Comparison of ENCODE assay signal across 28 mouse cellular contexts in the genomic region with DNA sequence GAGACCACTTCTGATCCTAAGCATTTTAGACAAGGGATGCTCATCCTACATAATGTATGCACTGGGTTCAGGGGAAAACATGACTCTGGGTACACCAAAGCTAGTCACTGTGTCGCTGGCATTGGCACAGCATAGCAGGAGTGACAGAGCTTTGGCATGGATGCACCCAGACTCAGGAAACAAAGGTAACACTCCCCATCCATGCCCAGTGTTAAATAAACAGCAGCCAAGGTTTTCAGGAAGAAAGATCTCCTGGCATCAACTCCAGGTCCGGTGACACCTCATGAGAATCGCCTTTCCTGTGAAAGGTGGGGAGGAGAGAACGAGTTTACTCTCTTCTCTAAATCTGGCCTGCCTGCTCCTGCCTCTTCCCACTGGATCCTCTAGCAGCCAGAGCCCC. TPM values are rescaled to one million over a fixed set of nuclear protein-coding genes. Genes with fewer than 3 reads are reported as not detected.
DNase-seq lines count a peak whose midpoint lies in the region; TF ChIP-seq lines count a peak whose summit lies in the region.
"Had no signal": no experiment of that assay in that cellular context is flagged by ENCODE, and none has a peak within 500 bp of the region (broad histone marks: within the 10 kb centered on the region; RNA-seq: fewer than 3 reads in every experiment).

No protein-coding gene starts in this region.

- H3K36me3 ChIP-seq in thymus, adult 2 months (ENCODE audit: control insufficient read depth, insufficient read depth, low read length), result no peaks in the 10 kb centered on the region
- H3K36me3 ChIP-seq: embryonic facial prominence, embryonic 15.5 days; forebrain, embryonic 10.5 days; heart, embryonic 10.5 days; hindbrain, embryonic 12.5 days had no signal

- H3K4me1 ChIP-seq in cerebellum, adult 2 months (ENCODE audit: control insufficient read depth, insufficient read depth, low read length), result no peaks in the 10 kb centered on the region
- H3K4me1 ChIP-seq in thymus, adult 2 months (replicated peaks; ENCODE audit: control insufficient read depth, insufficient read depth, low read length), result 0 out of 2 replicates have a peak, but pooled peaks cover 2% of the 10 kb centered on the region
- H3K4me1 ChIP-seq: embryonic facial prominence, embryonic 15.5 days; forebrain, embryonic 10.5 days; hindbrain, embryonic 12.5 days had no signal

- TF ChIP-seq CTCF in cerebellum, adult 2 months (IDR thresholded peaks at IDR 0.05; ENCODE audit: borderline replicate concordance, insufficient read depth, low read depth, low read length), result no peak
- TF ChIP-seq CTCF in thymus, adult 2 months (IDR thresholded peaks at IDR 0.05; ENCODE audit: borderline replicate concordance, control insufficient read depth, extremely low read depth, insufficient read depth, low read length, poor library complexity), result no peak

- 16% methylated on average over 4 of the region's 4 CpGs for WGBS in cerebellum, adult 2 months
- WGBS in thymus, adult 2 months, result 89% methylated on average over 4 of the region's 4 CpGs

- DNase-seq in cerebellum, adult 2 months, result peak; percentile 23 to 70
- no peak for DNase-seq in cerebellum, adult 11 months
- DNase-seq in kidney, postnatal 25 days, result peak; percentile 23 to 48
- no peak for DNase-seq in kidney, postnatal 10 days
- DNase-seq in cerebellum, postnatal 10 days, result peak; percentile 33 to 50
- peak; percentile 35 to 43 for DNase-seq in cerebellum, postnatal 36 days
- no peak for DNase-seq in thymus, adult 2 months
- DNase-seq in gastrocnemius, postnatal 10 days, result no peak
- DNase-seq: adrenal gland, adult 2 months; adrenal gland, postnatal 25 days; embryo, embryonic 11 days; heart, adult 18-20 months; heart, postnatal 10 days; heart, postnatal 4 days had no signal

- H3K4me3 ChIP-seq in cerebellum, adult 2 months (replicated peaks; ENCODE audit: insufficient read depth, low read depth, low read length), result no peak overlapping the region
- H3K4me3 ChIP-seq in thymus, adult 2 months (ENCODE audit: control insufficient read depth, insufficient read depth, low read length), result no peak overlapping the region
- H3K4me3 ChIP-seq: embryonic facial prominence, embryonic 15.5 days; erythroblast, embryonic 14.5 days; forebrain, embryonic 10.5 days; heart, embryonic 10.5 days; hindbrain, embryonic 12.5 days had no signal

- no peaks in the 10 kb centered on the region for H3K27me3 ChIP-seq in cerebellum, adult 2 months (ENCODE audit: control insufficient read depth, insufficient read depth, low read length)
- no peaks in the 10 kb centered on the region for H3K27me3 ChIP-seq in thymus, adult 2 months (ENCODE audit: control insufficient read depth, insufficient read depth, low read length)
- H3K27me3 ChIP-seq: embryonic facial prominence, embryonic 15.5 days; hindbrain, embryonic 12.5 days had no signal

- no peak for TF ChIP-seq POLR2A in cerebellum, adult 2 months (IDR thresholded peaks at IDR 0.05; ENCODE audit: borderline replicate concordance, insufficient read depth, low read length)
- no peak for TF ChIP-seq POLR2A in thymus, adult 2 months (IDR thresholded peaks at IDR 0.05; ENCODE audit: control insufficient read depth, extremely low read depth, insufficient read depth, low read length, poor library complexity)

- H3K27ac ChIP-seq in cerebellum, adult 2 months (ENCODE audit: insufficient read depth, low read length), result no peak overlapping the region
- H3K27ac ChIP-seq in thymus, adult 2 months (ENCODE audit: control insufficient read depth, insufficient read depth, low read length), result no peak overlapping the region
- H3K27ac ChIP-seq: embryonic facial prominence, embryonic 15.5 days; forebrain, embryonic 10.5 days; heart, embryonic 10.5 days; hindbrain, embryonic 12.5 days had no signal

RNA-seq across cellular contexts. Expression of gene Pigr, which starts 2.2 kb away (rescaled TPM):
- 0.05 and 0.16 TPM in 2 replicates for polyA plus RNA-seq in cerebellum, adult 2 months (2012; rRNA removed)
- polyA plus RNA-seq in thymus, adult 2 months (2012; rRNA removed), result 3.0 and 4.3 TPM in 2 replicates
- not detected for total RNA-seq in gastrocnemius, postnatal 10 days (2021)
- total RNA-seq: adrenal gland, postnatal 25 days; common myeloid progenitor, adult 5-6 weeks; heart, postnatal 10 days; heart, postnatal 4 days had no signal
- polyA plus RNA-seq: embryonic facial prominence, embryonic 11.5 days; forebrain, embryonic 10.5 days; forebrain, embryonic 14.5 days; heart, embryonic 10.5 days; hindbrain, embryonic 12.5 days; hindbrain, embryonic 16.5 days had no signal

RNA-seq across cellular contexts. Expression of gene Fcamr, which starts 28.0 kb away (rescaled TPM):
- 0.07 TPM in 1 of 2 replicates, not detected in the other for polyA plus RNA-seq in cerebellum, adult 2 months (2012; rRNA removed)
- 0.11 and 0.28 TPM in 2 replicates for polyA plus RNA-seq in thymus, adult 2 months (2012; rRNA removed)
- total RNA-seq in gastrocnemius, postnatal 10 days (2021), result not detected
- total RNA-seq: adrenal gland, postnatal 25 days; common myeloid progenitor, adult 5-6 weeks; gastrocnemius, adult 8-10 months; gastrocnemius, postnatal 4 days had no signal
- polyA plus RNA-seq: adrenal gland, adult 2 months; embryonic facial prominence, embryonic 11.5 days; erythroblast, embryonic 14.5 days; forebrain, embryonic 10.5 days; forebrain, embryonic 14.5 days; heart, embryonic 10.5 days; hindbrain, embryonic 12.5 days; hindbrain, embryonic 16.5 days had no signal

RNA-seq across cellular contexts. Expression of gene Fcmr, which starts 36.8 kb away (rescaled TPM):
- polyA plus RNA-seq in cerebellum, adult 2 months (2012; rRNA removed), result 0.82 and 1.1 TPM in 2 replicates
- 9.7 and 15.4 TPM in 2 replicates for polyA plus RNA-seq in thymus, adult 2 months (2012; rRNA removed)
- under 1 TPM in 1 of 2 experiments, not detected in 1; 0.38 TPM for total RNA-seq in gastrocnemius, postnatal 10 days (2021)
- total RNA-seq: common myeloid progenitor, adult 5-6 weeks; ES-E14; gastrocnemius, adult 8-10 months had no signal
- polyA plus RNA-seq: embryonic facial prominence, embryonic 11.5 days; embryonic facial prominence, embryonic 15.5 days; erythroblast, embryonic 14.5 days; forebrain, embryonic 10.5 days; forebrain, embryonic 14.5 days; hindbrain, embryonic 12.5 days had no signal

RNA-seq across cellular contexts. Expression of gene Il24, which starts 58.6 kb away (rescaled TPM):
- polyA plus RNA-seq in cerebellum, adult 2 months (2012; rRNA removed), result not detected in 2 replicates
- polyA plus RNA-seq in thymus, adult 2 months (2012; rRNA removed), result 0.26 and 0.28 TPM in 2 replicates
- not detected for total RNA-seq in gastrocnemius, postnatal 10 days (2021)
- total RNA-seq: adrenal gland, adult 2 months; adrenal gland, postnatal 25 days; common myeloid progenitor, adult 5-6 weeks; gastrocnemius, adult 8-10 months; gastrocnemius, postnatal 4 days; heart, adult 18-20 months; heart, postnatal 10 days; heart, postnatal 4 days had no signal
- polyA plus RNA-seq: adrenal gland, adult 2 months; embryonic facial prominence, embryonic 11.5 days; embryonic facial prominence, embryonic 15.5 days; erythroblast, embryonic 14.5 days; forebrain, embryonic 10.5 days; forebrain, embryonic 14.5 days; heart, embryonic 10.5 days; heart, embryonic 14.5 days; hindbrain, embryonic 12.5 days; hindbrain, embryonic 16.5 days; inflammation-experienced regulatory T-cells, adult 6 months had no signal

Comparison
In these comparisons a context has a peak if more than half of its experiments do, and no peak if none do; other contexts are left out.
1. DNase-seq: peak in cerebellum, adult 2 months (2 of 2), kidney, postnatal 25 days (2 of 2), cerebellum, postnatal 10 days (2 of 2) and cerebellum, postnatal 36 days (2 of 2); none in cerebellum, adult 11 months (single experiment), kidney, postnatal 10 days (single experiment), thymus, adult 2 months (single experiment) and gastrocnemius, postnatal 10 days (single experiment).